Mouse (Mus musculus): ENCODE measurements around the gene Arhgap18. TPM values are rescaled to one million over a fixed set of nuclear protein-coding genes. Genes with fewer than 3 reads are reported as not detected.

Arhgap18 gene
- polyA plus RNA-seq, 1 experiment from 2014 or later, result 25.4 TPM

DNA sequence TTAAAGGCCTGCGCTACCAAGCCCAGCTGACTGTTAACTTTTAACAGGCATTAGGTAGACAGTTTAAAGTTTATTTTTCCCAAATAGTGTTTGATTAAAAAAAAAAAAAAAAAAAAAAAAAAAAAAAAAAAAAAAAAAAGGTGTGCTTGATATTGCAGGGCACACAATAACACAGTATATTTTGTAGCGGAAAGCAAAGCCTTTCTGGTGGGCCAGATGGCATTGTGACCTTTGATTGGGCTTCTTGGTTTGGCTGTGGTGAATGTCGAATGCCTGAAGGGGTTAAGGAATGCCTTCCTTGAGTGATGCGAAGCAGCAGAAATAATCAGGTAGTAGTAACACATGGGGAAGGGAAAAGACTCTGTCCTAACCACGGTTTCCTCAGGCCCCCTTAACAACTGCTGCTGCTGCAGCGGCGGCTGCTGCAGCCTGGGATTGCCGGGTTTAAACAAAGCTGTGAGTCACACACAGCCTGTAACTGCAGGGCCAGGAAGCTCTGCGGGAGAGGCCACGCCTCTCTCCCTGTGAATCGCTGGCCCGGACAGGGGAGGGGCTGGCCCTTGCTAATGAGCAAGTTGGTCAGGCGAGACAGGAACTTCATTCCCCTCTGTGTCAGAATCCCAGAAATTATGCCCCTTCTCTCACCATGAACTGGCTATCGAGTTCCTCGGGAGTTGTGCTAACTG lies 18.9 kb downstream of the Arhgap18 start:
- peak; percentile 97 for ATAC-seq (replicated peaks; ENCODE audit: insufficient number of reproducible peaks, low FRiP score, low TSS enrichment, low read depth)
- H3K27me3 ChIP-seq (ENCODE audit: control insufficient read depth, insufficient read depth, low read length), result no peaks in the 10 kb centered on the region
- no peak overlapping the region; the same call in 1 of the 2 replicates for H3K27ac ChIP-seq (replicated peaks; ENCODE audit: low read depth, low read length)

DNA sequence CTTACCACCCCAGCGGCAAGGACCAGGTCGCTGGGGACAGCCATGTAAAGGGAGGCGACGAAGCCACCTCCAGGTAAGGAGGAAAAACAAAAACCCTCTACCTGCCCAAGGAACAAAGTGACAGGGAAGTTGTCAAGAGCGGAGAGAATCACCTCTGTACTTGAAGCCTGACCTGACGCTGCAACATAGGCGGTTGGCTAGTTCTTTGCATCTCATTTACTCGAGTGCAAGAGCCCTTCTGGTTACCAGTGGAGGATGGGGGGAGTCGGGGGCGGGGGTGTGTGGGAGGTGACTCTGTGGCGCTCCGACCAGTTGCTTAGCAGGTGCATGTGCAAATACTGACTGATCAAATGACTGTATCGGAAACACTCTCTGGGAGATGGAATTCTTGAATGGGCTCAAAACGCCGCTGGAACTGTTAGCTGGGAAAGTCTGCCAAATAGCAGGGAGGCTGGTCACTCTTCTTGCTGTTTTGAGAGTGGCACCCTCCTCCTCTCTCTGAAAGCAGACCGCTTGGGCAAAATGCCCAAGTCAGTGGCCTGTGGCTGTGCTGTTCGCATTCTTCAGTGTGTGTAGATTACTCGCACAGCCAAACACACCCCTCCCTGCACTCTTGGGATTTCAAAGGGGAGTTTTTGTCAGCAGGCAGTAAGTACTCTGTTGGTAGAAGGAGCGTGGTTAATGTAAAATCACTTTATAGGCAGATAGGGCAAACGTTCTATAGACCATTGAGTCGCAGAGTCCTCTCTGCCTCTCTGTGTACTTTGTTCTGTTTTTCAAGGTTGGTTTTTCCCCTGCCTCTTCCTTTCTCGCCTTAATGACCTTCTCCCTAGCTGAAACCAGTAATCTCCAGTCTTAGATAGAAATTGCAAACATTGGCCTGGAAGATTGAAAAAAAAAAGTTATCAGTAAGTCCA lies 19.7 kb downstream of the Arhgap18 start:
- Histone ChIP-seq H3K9me3 (replicated peaks; ENCODE audit: control insufficient read depth, low read length) (no peaks in the 10 kb centered on the region), H3K27ac (replicated peaks; ENCODE audit: low read depth, low read length) (no peak overlapping the region), H3K9ac (replicated peaks; ENCODE audit: low read length) (peak overlapping the region; percentile 10), H3K4me3 (ENCODE audit: low read depth, low read length) (peak overlapping the region; percentile 48), H3K36me3 (replicated peaks; ENCODE audit: control insufficient read depth, insufficient read depth, low read depth, low read length) (no peaks in the 10 kb centered on the region), H3K4me1 (ENCODE audit: control insufficient read depth, insufficient read depth, low read length) (no peaks in the 10 kb centered on the region), H3K27me3 (ENCODE audit: control insufficient read depth, insufficient read depth, low read length) (no peaks in the 10 kb centered on the region), H3K4me2 (ENCODE audit: low read depth, low read length) (peak overlapping the region; percentile 81)
- peak; percentile 65 for ATAC-seq (replicated peaks; ENCODE audit: insufficient number of reproducible peaks, low FRiP score, low TSS enrichment, low read depth)
- peak; percentile 43 for DNase-seq (ENCODE audit: low spot score)
- WGBS, result 4% methylated on average over 22 of the region's 22 CpGs

More for the DNA sequence above, 18.9 kb downstream of the Arhgap18 start:
- H3K4me2 ChIP-seq (ENCODE audit: low read depth, low read length), result peak overlapping the region; percentile 81
- no peaks in the 10 kb centered on the region for H3K4me1 ChIP-seq (ENCODE audit: control insufficient read depth, insufficient read depth, low read length)
- WGBS, result 8% methylated on average over 15 of the region's 15 CpGs
- H3K9ac ChIP-seq (replicated peaks; ENCODE audit: low read length), result peak overlapping the region; percentile 62
- no peaks in the 10 kb centered on the region for H3K9me3 ChIP-seq (replicated peaks; ENCODE audit: control insufficient read depth, low read length)
- peak overlapping the region; percentile 48 for H3K4me3 ChIP-seq (ENCODE audit: low read depth, low read length)
- DNase-seq (ENCODE audit: low spot score), result peak; percentile 89
- H3K36me3 ChIP-seq (replicated peaks; ENCODE audit: control insufficient read depth, insufficient read depth, low read depth, low read length), result no peaks in the 10 kb centered on the region

DNA sequence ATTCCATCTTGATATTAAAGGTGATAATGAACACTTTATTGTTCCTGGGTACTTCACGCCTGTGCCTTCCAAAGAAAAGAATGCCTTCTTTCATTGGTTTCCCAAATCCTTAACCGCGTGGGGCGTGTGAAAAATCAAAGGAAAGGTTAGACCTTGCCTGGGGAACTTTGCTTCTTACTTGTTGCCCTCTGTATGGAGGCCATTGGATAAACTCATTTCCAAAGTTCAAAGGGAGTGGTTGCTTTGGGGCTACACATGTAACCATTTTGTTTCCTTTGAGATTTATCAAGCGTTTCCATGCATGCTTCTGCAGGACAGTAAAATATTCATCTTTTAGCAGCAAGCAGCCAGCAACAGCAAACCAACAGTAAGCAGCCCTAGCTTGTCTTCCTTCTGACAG lies 20.3 kb downstream of the Arhgap18 start:
- Histone ChIP-seq H3K27me3 (ENCODE audit: control insufficient read depth, insufficient read depth, low read length) (no peaks in the 10 kb centered on the region), H3K9ac (replicated peaks; ENCODE audit: low read length) (no peak overlapping the region), H3K36me3 (replicated peaks; ENCODE audit: control insufficient read depth, insufficient read depth, low read depth, low read length) (no peaks in the 10 kb centered on the region), H3K4me2 (ENCODE audit: low read depth, low read length) (no peak overlapping the region), H3K9me3 (replicated peaks; ENCODE audit: control insufficient read depth, low read length) (no peaks in the 10 kb centered on the region), H3K27ac (replicated peaks; ENCODE audit: low read depth, low read length) (no peak overlapping the region), H3K4me1 (ENCODE audit: control insufficient read depth, insufficient read depth, low read length) (no peaks in the 10 kb centered on the region), H3K4me3 (ENCODE audit: low read depth, low read length) (no peak overlapping the region)
- 30% methylated on average over 5 of the region's 5 CpGs for WGBS
- DNase-seq (ENCODE audit: low spot score) (no peak), ATAC-seq (replicated peaks; ENCODE audit: insufficient number of reproducible peaks, low FRiP score, low TSS enrichment, low read depth) (no peak)

DNA sequence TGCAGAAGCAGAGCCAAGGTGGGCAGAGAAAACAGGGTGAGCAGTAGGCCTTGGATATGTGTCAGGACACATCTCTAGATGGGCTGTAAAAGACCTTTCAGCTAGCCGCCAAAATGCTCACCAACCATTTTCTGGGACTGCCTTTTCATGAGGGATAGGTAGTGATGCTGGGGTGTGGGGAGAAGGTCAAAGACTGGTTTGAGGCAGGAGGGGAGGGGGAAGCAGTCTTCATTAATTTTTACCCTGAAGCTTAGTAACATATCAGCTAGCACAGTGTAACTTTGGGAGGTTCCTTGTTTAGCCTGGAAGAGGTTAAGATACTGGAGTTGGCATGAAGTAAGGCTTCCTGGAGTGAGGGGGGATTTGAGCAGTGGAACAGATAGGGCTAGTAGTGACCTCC lies 21.0 kb downstream of the Arhgap18 start:
- Histone ChIP-seq H3K9ac (replicated peaks; ENCODE audit: low read length) (no peak overlapping the region), H3K9me3 (replicated peaks; ENCODE audit: control insufficient read depth, low read length) (no peaks in the 10 kb centered on the region), H3K4me2 (ENCODE audit: low read depth, low read length) (no peak overlapping the region), H3K4me3 (ENCODE audit: low read depth, low read length) (no peak overlapping the region), H3K27ac (replicated peaks; ENCODE audit: low read depth, low read length) (no peak overlapping the region), H3K4me1 (ENCODE audit: control insufficient read depth, insufficient read depth, low read length) (no peaks in the 10 kb centered on the region), H3K27me3 (ENCODE audit: control insufficient read depth, insufficient read depth, low read length) (no peaks in the 10 kb centered on the region), H3K36me3 (replicated peaks; ENCODE audit: control insufficient read depth, insufficient read depth, low read depth, low read length) (no peaks in the 10 kb centered on the region)
- DNase-seq (ENCODE audit: low spot score) (no peak), ATAC-seq (replicated peaks; ENCODE audit: insufficient number of reproducible peaks, low FRiP score, low TSS enrichment, low read depth) (no peak)
- WGBS, result 83% methylated on average over 1 of the region's 1 CpGs

DNA sequence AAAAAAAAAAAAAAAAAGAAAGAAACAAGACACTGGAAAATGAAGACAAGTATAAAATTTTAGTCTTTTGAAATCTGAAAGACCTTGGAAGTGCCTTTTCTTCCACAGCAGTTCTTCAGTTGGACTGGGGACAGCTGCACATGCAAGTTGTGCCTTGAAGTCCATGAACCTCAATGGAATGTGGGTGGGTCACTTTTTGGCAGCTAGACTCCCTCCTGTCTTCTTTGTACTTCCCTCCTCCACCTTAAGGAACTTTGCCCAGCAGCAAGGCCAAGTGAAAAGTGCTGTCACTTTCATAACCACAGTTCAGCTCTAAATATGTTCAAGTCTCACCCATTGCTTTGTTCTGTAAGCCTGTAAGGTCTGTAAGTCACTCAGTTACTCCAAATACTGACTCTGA lies 23.2 kb downstream of the Arhgap18 start:
- Histone ChIP-seq H3K27me3 (ENCODE audit: control insufficient read depth, insufficient read depth, low read length) (no peaks in the 10 kb centered on the region), H3K9me3 (replicated peaks; ENCODE audit: control insufficient read depth, low read length) (no peaks in the 10 kb centered on the region), H3K4me2 (ENCODE audit: low read depth, low read length) (no peak overlapping the region), H3K4me3 (ENCODE audit: low read depth, low read length) (no peak overlapping the region), H3K27ac (replicated peaks; ENCODE audit: low read depth, low read length) (no peak overlapping the region), H3K9ac (replicated peaks; ENCODE audit: low read length) (no peak overlapping the region), H3K36me3 (replicated peaks; ENCODE audit: control insufficient read depth, insufficient read depth, low read depth, low read length) (no peaks in the 10 kb centered on the region), H3K4me1 (ENCODE audit: control insufficient read depth, insufficient read depth, low read length) (no peaks in the 10 kb centered on the region)
- no peak for ATAC-seq (replicated peaks; ENCODE audit: insufficient number of reproducible peaks, low FRiP score, low TSS enrichment, low read depth)
- no peak for DNase-seq (ENCODE audit: low spot score)

DNA sequence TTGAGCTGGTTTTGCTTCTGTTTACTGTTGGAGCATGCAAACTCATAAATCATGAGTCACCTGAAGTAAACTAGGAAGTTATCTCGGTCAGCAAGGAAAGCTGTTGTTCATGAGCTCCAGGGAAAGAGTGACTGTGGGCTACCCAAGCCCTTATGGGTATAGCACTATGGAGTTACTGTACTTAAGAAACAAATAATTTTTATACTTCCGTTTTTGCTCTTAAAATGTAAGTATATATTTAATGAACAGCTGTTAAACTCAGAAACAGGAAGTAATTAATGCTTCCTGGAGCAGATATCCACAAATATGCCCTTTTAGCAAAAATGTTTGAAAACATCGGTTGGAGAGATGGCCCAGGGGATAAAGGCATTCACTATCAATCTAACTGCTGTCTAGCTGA lies 27.4 kb downstream of the Arhgap18 start:
- H3K4me1 ChIP-seq (ENCODE audit: control insufficient read depth, insufficient read depth, low read length), result no peaks in the 10 kb centered on the region
- no peak overlapping the region for H3K4me3 ChIP-seq (ENCODE audit: low read depth, low read length)
- H3K27me3 ChIP-seq (ENCODE audit: control insufficient read depth, insufficient read depth, low read length), result no peaks in the 10 kb centered on the region
- H3K9me3 ChIP-seq (replicated peaks; ENCODE audit: control insufficient read depth, low read length), result no peaks in the 10 kb centered on the region
- H3K4me2 ChIP-seq (ENCODE audit: low read depth, low read length), result no peak overlapping the region
- DNase-seq (ENCODE audit: low spot score) (no peak), ATAC-seq (replicated peaks; ENCODE audit: insufficient number of reproducible peaks, low FRiP score, low TSS enrichment, low read depth) (no peak)
- H3K36me3 ChIP-seq (replicated peaks; ENCODE audit: control insufficient read depth, insufficient read depth, low read depth, low read length), result no peaks in the 10 kb centered on the region
- H3K27ac ChIP-seq (replicated peaks; ENCODE audit: low read depth, low read length), result no peak overlapping the region
- WGBS, result 68% methylated on average over 3 of the region's 3 CpGs
- H3K9ac ChIP-seq (replicated peaks; ENCODE audit: low read length), result no peak overlapping the region

DNA sequence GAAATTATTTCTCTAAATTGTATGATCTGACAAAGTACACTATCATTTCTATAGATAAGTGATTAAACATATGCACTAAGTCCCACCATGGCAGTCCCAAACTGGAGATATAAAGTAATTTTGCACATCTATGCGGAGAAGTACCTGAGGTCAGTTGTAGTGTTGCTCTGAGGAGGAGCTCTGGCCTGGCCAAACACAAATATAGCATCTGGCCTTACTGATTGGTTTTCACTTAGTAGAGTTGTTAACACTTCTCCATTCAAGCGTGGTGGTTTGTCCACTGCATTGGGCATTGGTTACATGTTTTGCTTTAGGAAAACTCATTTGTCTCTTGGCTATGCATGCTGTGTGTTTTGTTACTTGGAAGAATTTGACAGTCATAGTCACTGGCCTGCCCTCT lies 36.5 kb downstream of the Arhgap18 start:
- ATAC-seq (replicated peaks; ENCODE audit: insufficient number of reproducible peaks, low FRiP score, low TSS enrichment, low read depth) (no peak), DNase-seq (ENCODE audit: low spot score) (no peak)
- no peaks in the 10 kb centered on the region for H3K36me3 ChIP-seq (replicated peaks; ENCODE audit: control insufficient read depth, insufficient read depth, low read depth, low read length)
- H3K9me3 ChIP-seq (replicated peaks; ENCODE audit: control insufficient read depth, low read length), result no peaks in the 10 kb centered on the region
- H3K4me3 ChIP-seq (ENCODE audit: low read depth, low read length), result no peak overlapping the region
- whole genome bisulfite sequencing, result 90% methylated on average over 2 of the region's 2 CpGs
- no peaks in the 10 kb centered on the region for H3K4me1 ChIP-seq (ENCODE audit: control insufficient read depth, insufficient read depth, low read length)
- H3K9ac ChIP-seq (replicated peaks; ENCODE audit: low read length), result no peak overlapping the region
- no peak overlapping the region for H3K27ac ChIP-seq (replicated peaks; ENCODE audit: low read depth, low read length)
- no peaks in the 10 kb centered on the region for H3K27me3 ChIP-seq (ENCODE audit: control insufficient read depth, insufficient read depth, low read length)
- H3K4me2 ChIP-seq (ENCODE audit: low read depth, low read length), result no peak overlapping the region

DNA sequence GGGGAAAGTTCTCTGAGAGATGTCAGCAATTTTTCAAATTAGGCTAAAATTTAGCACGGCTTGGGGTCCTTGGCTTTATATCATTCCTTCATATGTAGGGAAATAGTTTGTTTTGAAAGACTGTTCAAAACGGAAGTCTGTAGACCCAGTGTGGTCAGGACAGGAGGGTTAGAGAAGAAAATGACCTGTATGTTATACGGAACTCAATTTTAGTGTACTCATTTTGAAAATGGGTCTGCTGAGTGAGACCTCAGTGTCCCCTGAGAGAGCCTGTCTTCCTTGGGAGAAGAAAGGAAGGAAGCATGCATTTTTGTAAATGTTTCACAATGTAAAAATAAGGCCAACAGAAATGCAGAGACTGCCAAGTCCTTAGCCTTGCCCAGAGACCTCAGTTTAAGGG lies 38.6 kb downstream of the Arhgap18 start:
- Histone ChIP-seq H3K36me3 (replicated peaks; ENCODE audit: control insufficient read depth, insufficient read depth, low read depth, low read length) (no peaks in the 10 kb centered on the region), H3K9me3 (replicated peaks; ENCODE audit: control insufficient read depth, low read length) (no peaks in the 10 kb centered on the region), H3K9ac (replicated peaks; ENCODE audit: low read length) (no peak overlapping the region), H3K4me3 (ENCODE audit: low read depth, low read length) (no peak overlapping the region), H3K4me2 (ENCODE audit: low read depth, low read length) (no peak overlapping the region), H3K27ac (replicated peaks; ENCODE audit: low read depth, low read length) (no peak overlapping the region), H3K4me1 (ENCODE audit: control insufficient read depth, insufficient read depth, low read length) (no peaks in the 10 kb centered on the region), H3K27me3 (ENCODE audit: control insufficient read depth, insufficient read depth, low read length) (no peaks in the 10 kb centered on the region)
- 87% methylated on average over 3 of the region's 3 CpGs for WGBS
- ATAC-seq (replicated peaks; ENCODE audit: insufficient number of reproducible peaks, low FRiP score, low TSS enrichment, low read depth), result no peak
- DNase-seq (ENCODE audit: low spot score), result no peak

Data from embryonic facial prominence, embryonic 11.5 days (tissue).